Mouse (Mus musculus) urinary bladder, adult 18-20 months (tissue): ENCODE results near the gene Uhrf1bp1l.

Experiments used
- DNase-seq, 2 experiments: peaks; one replicate each; pipeline ENCODE4 v3.0.0; 2022; ENCODE audit warnings: low spot score in 2 of 2, mixed read lengths in 2 of 2

Uhrf1bp1l gene

DNA sequence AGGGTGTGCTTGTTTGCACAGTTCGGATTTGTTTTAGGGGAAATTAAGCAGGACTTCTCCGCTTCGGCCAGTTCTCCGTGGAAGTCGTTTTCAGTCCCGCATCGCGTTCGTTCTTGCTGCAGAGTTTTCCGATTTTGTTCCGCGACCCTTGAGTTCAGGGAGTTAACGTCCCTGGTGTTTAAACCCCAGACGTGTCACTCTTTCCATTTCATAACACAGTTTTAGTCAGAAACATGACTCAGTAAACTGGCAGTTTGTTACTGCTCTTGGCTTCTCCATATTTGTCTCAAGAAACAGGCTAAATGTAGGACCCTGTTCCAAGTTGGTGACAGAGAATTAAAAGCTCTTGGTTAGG, 852 bp downstream of the Uhrf1bp1l start:
- no peak for DNase-seq

DNA sequence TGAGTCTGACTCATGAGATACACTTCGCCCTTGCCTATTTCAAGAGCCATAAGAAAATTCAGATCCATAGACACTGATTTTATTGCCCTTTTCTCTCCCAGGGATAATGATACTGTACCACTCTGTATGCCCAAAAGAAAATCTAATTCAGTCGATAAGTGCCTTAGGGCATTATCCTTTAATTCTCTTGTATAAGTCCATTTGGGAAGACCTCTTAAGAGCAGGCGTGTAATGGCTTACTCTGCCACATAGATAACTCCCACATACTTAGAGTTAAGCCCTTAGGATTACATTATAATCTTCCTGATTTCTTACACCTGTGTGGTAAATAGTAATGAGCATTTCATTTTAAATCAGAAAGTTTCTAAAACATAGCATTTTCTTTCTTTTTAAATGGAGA, 1.8 kb downstream of the Uhrf1bp1l start:
- no peak for DNase-seq

DNA sequence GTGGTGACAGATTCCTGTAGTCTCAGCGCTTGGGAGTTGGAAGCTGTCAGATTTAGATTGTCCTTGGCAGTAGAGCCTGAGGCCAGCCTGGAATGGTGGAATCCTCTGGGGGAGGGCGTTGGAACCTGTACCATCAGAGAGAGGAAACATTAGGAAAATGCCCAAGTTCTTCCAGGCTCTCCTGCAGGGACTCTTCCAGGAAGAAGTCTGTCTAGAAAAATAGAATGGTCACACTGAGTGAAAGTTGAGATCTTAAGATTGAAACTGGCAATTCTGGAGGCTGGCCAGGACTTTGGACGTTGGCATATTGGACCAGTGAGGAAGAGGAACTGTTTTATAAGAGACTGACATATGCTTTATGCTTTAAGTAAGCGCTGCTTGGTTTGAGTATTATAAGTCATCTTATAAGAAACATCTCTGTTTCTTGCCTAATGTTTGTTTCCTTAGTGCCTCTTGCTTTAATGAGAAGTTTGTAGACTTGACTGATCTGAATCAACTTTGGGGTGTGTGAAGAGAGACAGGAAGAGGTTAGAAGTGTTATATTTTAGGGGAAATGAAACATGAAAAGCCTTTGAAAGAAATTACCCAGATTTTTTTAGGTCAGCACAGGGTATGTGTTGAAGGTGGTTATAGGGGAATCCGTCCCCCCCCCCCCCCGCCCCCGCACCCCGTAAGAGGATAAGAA, 2.6 kb downstream of the Uhrf1bp1l start:
- no peak for DNase-seq

DNA sequence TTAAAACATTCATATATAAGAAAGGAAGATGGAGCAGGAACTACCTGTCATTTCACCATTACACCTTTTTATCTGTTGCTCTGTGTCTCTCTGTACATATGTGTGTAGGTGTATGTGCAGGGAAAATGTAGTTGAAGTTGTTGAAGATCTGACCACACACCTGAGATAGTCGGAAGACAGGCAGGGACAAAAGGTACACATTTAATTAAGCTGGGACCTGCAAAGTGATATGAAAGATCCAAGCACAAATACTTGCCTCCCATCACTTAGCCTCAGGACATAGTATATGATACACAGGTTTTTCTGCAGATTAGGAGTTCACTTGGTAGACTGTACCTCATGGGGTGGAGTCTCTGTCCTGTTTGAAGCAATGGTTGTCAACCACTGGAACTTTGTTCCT, 3.1 kb downstream of the Uhrf1bp1l start:
- no peak for DNase-seq

DNA sequence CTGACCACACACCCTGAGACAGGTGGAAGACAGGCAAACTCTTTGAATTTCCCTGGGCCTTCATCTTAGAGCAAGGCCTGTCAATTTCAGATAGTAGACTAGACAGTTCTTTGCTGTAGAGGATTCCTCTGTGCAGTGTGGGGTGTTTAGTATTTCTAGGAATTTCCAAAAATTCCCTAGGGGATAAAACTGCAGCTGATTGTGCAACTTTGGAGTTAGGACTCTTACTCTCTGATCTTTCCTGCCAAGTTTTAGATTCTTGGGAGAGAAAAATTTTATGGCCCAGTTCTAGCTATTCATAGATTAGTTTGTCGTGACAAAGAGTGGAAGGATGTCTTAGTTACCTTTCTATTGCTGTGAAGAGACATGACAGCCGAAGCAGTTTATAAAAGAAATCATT, 3.8 kb downstream of the Uhrf1bp1l start:
- DNase-seq: no peak

DNA sequence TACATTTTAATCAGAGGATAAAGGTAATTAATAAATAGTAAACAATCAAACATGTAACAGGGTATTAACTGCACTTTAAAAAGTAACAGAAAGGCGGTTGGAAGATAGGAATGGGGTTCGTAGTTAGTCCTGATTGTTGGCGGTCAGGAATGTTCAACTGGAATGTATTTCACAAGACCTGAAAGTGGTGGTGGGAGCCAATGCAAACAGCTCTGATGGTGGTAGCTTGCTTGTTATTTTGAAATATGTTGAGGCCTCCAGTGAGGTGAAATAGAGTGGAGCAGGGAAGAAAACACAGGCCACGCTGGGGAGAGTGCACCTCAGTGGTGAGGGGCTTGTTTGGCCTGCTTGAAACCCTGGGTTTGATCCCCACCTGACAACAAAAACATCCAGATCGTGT, 6.3 kb downstream of the Uhrf1bp1l start:
- no peak for DNase-seq

DNA sequence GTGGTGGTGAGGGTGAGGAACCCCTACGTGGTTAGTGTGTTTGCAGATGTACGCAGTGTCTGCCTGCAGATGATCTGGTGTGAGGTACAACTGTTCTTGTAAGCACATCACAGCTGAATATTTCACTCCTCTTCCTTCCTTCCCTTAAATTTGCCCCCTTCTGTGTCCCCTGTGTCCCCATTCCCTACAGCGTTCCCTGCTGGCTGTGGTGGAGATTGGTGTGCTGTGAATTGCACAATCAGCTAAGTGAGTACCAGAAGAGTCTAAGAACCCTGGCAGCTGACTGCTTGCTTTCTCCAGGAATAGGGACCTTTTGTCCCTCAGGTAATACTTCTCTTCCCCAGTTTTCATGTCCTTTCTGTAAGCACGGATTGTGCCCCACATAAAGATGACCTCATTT, 10.4 kb downstream of the Uhrf1bp1l start:
- DNase-seq: no peak

DNA sequence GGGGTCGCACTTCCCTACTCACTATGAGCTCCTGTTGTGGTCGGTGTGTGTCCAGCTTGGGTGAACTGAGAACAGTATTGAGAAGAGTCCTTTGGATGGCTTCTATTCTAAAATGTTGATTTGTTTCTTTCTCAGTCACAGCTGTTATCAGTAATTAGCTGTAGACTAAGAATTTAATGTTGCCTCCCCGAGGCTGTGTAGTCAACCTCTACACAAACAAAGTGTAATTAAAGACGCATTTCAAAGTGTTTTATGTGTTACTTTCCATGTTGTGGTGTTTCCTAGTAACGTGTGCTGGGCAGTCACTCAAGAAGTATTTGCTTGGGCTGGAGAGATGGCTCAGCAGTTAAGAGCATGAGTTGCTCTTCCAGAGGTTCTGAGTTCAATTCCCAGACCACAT, 16.0 kb downstream of the Uhrf1bp1l start:
- DNase-seq: no peak

DNA sequence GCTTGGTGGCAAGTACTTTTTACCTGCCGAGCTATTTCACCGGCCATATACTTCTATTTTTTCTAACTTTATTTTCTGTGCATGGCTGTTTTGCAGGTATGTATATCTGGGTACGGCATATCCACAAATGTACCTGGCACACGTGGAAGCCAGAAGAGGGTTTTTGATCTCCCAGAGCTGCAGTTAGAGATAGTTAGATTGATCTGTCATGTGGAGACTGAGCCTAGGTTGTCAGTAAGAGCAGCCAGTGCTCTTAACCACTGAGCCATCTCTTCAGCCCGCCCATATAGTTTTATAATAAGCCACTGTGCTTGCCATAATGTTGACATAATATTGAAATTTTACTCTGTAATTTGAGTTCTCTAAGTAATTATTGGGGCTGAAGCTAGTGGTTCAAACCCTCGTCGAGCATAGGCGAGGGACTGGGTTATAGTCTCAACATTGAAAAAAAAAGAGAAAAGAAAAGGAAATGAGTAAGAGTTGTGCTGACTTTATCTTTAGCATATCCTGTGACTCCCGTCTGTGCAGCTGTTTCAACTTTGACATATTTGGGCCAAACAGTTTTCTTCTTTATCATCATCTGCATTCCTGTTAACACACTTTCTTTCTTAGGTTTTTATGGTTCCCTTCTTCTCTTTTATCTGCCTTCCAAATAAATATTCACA, 19.8 kb downstream of the Uhrf1bp1l start:
- no peak for DNase-seq

DNA sequence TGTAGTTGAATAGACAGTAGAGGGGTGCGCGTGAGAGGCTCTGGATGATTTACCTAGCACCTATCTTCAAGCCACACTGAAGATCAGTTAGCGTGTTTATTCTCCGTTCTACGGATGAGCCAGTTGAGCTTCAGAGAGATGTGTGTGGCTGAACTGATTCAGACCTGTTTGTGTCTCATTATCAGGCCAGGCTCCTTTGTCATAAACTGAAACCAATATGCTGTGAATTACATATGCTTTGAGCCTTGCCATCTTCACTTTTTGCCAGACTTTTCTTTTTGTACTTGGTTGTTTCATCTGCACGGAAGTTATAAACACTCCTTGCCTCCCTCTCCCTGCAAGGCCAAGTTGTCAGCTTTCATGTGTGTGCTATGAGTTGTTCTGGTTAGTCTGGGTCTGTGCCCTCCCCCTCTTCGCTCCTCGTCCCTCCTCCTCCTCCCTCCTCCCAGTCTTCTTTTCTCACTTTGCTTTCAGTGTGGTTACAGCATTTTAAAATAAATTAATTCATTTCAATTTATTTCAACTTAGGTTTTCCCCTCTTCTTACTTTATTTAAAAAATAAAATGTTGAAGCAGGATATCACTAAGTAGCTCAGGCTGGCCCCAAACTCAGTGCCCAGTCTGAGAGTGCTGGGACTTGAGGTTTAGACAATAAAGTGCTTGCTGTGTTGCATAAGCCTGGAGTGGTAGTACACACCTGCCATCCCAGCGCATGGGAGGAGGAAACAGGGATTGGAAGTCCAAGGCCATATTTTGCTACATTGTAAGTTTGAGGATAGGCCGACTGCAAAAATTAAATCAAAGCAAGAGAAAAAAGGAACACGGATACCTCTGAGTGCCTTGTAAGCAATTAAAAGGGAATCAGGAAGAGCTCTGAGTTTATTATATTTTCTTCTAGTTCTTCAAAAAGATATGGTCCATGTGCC, 21.3 kb downstream of the Uhrf1bp1l start:
- no peak for DNase-seq

DNA sequence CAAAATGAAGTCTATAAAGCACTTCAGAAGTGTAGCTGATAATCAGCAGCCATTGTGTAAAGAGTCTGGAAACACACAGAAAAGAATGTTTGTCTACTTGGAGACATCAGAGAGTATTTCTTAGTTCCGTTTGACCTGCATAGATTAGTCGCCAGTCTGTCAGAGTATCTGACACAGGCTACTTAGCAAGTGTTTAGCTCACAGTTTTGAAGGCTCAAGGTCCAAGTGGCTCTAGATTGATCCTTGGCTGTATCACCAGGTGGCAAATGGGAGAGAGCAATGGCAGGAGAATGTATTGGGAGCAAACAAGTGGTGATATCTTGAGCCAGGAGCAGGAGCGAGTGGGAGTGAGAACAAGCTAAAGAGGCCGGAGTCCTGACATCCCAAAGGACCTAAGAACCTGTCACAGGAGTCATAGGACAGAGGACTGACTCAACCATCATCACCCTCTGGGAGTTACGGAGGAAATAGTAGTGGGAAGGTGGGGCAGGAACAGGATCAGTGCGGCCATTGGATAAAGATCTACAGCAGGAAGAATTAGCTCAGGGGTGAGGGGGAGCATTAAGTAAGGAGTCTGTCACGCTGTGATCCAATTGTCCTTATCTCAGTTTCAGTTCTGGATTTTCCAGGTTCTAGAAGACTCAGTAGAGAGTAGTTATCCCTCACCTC, 23.7 kb downstream of the Uhrf1bp1l start:
- no peak for DNase-seq

DNA sequence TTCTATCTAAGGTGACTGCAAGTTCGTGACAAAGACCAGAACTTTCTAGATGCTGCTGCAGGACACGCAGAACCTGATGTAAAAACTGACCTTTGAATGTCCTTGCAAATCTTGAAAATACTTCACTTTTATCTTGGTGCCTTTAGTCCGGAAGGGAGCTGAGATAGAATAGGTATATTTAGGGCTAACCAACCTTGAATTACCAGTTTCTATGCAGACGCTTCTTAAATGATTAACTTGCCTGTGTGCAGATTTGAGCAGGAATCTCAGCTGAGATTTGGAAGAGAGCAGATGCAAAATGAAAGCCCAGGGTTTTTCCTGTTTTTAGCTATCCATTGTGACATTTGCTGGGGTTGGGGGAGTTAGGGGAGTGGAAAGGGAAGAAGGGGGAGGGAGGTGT, 24.3 kb downstream of the Uhrf1bp1l start:
- DNase-seq: no peak

DNA sequence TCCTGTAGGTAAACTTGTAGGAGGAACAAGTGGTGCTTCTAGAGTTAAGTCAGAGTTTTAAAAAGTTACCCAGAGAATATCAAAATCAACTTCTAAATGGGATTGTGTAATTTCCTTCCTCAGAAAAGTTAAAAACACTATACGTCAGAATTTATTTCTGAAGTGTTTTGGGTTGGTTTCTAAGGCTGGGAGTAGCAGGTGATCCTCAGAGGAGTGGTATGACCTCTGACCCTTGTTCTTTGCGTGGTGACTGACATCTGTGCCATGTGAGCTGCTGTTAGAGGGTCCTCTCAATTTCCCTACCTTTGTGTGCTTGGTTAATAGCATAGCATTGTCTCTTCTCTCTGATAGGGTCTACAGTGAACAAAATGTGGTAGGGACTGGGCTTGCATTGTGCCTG, 27.1 kb downstream of the Uhrf1bp1l start:
- DNase-seq: no peak

DNA sequence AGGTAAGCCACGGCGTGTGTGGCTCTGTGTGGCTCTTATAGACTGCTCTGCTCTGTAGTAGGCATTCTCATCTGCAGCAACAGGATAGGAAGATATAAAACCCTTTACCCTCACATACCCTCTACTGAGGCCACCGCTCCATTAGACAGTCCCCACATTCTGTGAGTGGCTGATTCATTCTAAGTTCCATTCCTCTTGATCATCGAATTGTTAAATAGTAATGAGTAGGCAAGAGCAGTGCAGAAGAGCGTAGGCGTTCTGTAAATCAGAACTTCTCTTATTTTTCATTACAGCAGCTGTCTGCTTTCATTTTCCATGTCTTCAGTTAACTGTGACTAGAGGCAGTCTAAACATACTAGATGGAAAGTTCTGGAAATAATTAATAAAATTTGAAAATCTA, 31.2 kb downstream of the Uhrf1bp1l start:
- no peak for DNase-seq

DNA sequence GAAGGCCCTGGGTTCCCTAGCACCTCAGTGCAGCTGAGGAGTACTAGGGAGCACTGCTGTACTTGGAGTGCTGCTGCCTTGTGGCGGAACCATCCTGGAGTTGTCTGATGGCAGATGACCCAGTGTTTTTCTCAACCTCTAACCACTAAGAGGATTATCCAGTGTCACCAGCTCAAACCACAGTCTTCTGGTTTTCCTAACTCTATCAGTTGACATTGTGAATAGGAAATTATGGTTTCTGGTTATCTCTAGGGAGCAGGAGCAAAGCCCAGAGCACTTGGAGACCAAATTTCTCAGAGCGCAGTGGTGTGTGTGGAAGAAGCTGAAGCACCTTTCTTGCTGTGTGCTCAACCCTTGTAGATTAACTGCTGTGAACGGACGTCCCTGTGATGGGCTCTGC, 47.1 kb downstream of the Uhrf1bp1l start:
- DNase-seq: no peak

DNA sequence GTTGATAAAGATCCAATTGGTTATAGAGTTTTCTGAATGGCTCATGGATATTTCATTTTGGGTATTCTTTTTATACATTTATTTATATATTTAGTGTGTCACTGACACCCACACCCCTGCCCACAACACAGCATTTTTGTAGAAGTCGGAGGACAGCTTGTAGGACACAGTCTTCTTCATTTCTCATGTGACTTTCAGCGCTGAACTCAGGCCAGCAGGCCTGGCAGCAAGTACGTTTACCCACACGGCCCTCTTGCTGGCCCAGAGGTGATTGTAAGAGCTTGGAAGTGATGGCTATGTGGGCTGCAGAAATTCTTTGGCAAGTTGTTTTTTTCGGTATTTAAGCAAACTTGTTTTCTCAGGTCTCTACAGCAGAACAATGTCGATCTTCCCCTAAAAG, 49.3 kb downstream of the Uhrf1bp1l start:
- DNase-seq: no peak

DNA sequence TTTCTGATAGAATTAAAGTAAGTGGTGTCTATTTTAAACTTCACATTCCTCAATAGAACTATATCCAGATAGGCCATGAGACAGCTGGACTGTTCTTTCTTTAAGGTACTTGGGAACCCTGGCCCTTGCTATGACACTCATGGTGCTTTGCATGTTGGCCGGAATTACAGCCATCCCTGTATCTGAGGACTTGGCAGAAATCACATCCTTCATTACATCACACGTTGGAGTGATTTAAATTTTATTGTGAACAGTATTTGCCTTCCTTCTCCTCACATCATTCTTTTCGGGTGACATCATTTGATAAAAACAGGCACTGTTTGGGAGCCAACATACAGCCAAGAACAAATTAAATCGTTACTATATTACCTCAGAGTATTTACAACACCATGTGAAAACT, 74.4 kb downstream of the Uhrf1bp1l start:
- no peak for DNase-seq

DNA sequence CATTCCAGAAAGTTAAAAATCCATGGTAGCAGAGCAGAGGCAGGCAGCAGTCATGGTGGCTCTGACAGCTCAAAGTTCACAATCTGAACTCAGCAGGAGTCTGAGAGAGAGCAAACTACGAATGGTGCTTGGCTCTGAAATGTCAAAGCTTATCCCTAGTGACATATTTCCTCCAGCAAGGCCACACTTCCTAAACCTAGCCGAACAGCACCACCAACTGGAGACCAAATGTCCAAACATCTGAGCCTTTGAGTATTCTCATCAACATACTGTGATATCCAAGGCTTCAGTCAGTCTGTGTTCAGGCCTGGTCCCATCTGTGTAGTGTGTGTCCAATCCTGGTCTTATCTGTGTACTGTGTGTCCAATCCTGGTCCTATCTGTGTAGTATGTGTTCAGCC, 79.1 kb downstream of the Uhrf1bp1l start:
- no peak for DNase-seq

DNA sequence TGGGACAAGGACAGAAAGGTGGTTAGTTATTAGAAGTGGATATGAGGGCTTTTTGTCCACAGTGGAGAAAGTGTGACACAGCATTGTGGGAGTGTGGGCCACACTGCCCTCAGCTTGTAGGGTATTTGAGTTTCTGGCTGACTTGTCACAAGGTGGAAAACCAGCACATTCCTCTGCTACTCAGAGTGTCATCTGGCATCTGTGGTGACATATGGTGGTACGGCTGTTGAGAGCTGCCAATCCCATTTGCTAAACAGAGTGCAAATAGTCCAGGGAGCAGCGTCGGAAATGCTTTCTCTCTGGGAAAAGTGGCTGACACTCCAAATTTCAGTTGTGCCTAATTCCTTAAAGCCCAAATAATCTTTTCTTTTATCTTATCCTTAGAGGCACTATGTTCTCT, 82.1 kb downstream of the Uhrf1bp1l start:
- DNase-seq: no peak

DNA sequence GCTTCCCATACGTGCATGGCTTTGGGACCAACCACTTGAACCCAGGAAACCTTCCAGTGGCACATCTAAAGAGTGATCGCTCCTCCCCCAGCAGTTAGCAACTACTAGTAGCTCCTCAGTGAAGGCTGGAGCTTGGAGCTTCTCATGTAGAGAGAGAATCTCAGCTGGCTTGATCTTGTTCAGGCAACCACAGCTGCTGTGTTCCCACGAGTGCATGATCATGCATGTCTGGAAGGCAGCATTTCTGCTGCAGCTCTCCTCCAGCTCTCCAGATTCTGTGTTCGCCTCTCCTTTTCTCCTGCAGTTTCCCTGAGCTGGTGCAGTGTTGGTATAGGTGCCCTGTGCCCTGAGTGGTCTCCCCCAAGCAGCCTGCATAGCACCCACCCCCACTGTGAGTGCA, 87.5 kb downstream of the Uhrf1bp1l start:
- no peak for DNase-seq

DNA sequence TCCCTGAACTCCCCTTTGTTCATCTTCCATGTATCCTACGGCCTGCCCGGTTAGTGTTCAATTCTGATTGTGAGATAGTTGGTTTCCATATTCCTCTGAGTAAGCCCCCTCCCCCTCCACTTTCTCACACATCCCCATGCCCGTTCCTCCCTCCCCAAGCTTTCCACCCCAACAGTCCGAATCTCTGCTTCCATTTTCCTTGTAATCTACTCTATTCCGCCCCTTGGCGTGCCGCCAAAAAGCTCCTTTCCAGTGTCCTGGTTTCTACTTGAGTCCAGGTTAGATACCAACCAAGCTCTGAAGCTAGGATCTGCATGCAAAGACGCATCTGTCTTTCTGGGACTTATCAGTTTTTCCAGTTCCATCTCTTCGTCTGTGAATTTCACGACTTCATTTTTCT, 88.4 kb downstream of the Uhrf1bp1l start:
- no peak for DNase-seq

DNA sequence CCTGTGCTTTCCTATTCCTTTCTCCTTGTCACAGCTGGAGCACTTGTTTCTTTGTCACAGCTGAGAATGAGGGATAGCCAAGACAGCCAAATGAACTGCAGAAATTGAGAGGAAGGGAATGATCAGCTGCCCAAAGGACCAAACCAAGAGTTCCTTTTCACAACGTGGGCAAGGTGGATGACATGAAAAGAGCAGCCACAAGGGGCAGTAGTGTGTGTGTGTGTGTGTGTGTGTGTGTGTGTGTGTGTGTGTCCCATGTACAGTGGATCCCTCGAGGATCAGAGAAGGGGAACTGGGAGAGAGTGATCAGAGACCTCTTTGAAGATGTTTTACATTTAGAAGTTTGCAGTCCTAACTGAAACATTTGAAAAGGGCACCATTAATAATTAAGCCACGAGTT, 92.7 kb downstream of the Uhrf1bp1l start:
- no peak for DNase-seq
